Mouse (Mus musculus) spleen, adult 2 months (tissue): ENCODE measurements at regions not wholly inside any gene's neighbourhood (a gene's known extent, or its start where the extent isn't known, plus 50 kb on each side); places are given as distances from the start of the nearest gene placed in this dataset.

ENCODE experiments used
- CTCF ChIP-seq: fragments of 200-500 bp; IDR thresholded peaks from 2 replicates; pipeline ENCODE4 v1.5.1; 2011; ENCODE audit warnings: mild to moderate bottlenecking, inconsistent platforms; ENCODE audit not compliant: insufficient read depth, insufficient read length, insufficient replicate concordance; ENCODE audit errors: extremely low read depth
- POLR2A ChIP-seq: fragments of 200-500 bp; IDR thresholded peaks from 2 replicates; pipeline ENCODE4 v1.6.1; 2011; ENCODE audit warnings: low read depth, low read length, inconsistent platforms

GRCm38 (mm10) chr3:52632635-52633034, 364.5 kb downstream of the Foxo1 start:
- TF ChIP-seq CTCF (no peak), POLR2A (no peak)
